Mouse (Mus musculus) neural tube, embryonic 14.5 days (tissue): ENCODE results near the gene Gpr12. TPM values are rescaled to one million over a fixed set of nuclear protein-coding genes. Genes with fewer than 3 reads are reported as not detected.
"Not testable (repeated sequence)": the region's sequence is repeated elsewhere in the genome, so short reads cannot be mapped to it uniquely, and the experiment has no call there.

Experiments used
- ATAC-seq: fragments of 200-750 bp; cut with Nextera tagmentation; 2 replicates; pipeline ENCODE4 v1.8.0; 2017; ENCODE audit warnings: low read depth, mild to moderate bottlenecking, moderate TSS enrichment, moderate library complexity
- H3K27ac ChIP-seq: fragments of 300-500 bp; sonication (generic); 2 replicates; pipeline ENCODE4 v1.5.1; 2014; ENCODE audit warnings: low read depth, mild to moderate bottlenecking, control low read depth, low read length, moderate library complexity, mixed read lengths
- H3K27me3 ChIP-seq: fragments of 300-500 bp; sonication (generic); 2 replicates; pipeline ENCODE4 v1.6.1; 2014; ENCODE audit warnings: low read length; ENCODE audit not compliant: control insufficient read depth, insufficient read depth
- H3K36me3 ChIP-seq: fragments of 300-500 bp; sonication (generic); 2 replicates; pipeline ENCODE4 v1.6.1; 2014; ENCODE audit warnings: low read length, mixed read lengths; ENCODE audit not compliant: control insufficient read depth, insufficient read depth
- H3K4me1 ChIP-seq: fragments of 300-500 bp; sonication (generic); 2 replicates; pipeline ENCODE4 v1.6.1; 2014; ENCODE audit warnings: low read length; ENCODE audit not compliant: control insufficient read depth, insufficient read depth
- H3K4me2 ChIP-seq: fragments of 300-500 bp; sonication (generic); 2 replicates; pipeline ENCODE4 v1.6.1; 2014; ENCODE audit warnings: mild to moderate bottlenecking, low read depth, low read length, control low read depth
- H3K4me3 ChIP-seq: fragments of 300-500 bp; sonication (generic); 2 replicates; pipeline ENCODE4 v1.5.1; 2014; ENCODE audit warnings: low read depth, low read length, control low read depth, mixed read lengths
- H3K9ac ChIP-seq: fragments of 300-500 bp; sonication (generic); replicated peaks from 2 replicates; pipeline ENCODE4 v1.6.1; 2014; ENCODE audit warnings: low read depth, mild to moderate bottlenecking, control low read depth, low read length, mixed read lengths
- H3K9me3 ChIP-seq: fragments of 300-500 bp; sonication (generic); 2 replicates; pipeline ENCODE4 v1.6.1; 2016; ENCODE audit warnings: low read length; ENCODE audit not compliant: control insufficient read depth
- WGBS: fragments of 180-500 bp; shearing (Covaris S2); extraction: QIAGEN DNeasy Blood & Tissue Kit; methylation state at CpG from one replicate; pipeline ENCODE4 v1.1.7; 2014; 5-methylcytosine and 5-hydroxymethylcytosine counted together
- polyA plus RNA-seq: library from polyadenylated mRNA; unstranded; fragments of >200 nt; fragmentation: Nextera tagmentation; extraction: Ambion mirVana; gene quantifications from 2 replicates; pipeline ENCODE4 v1.2.1, GENCODE M21; 2014

Gpr12 gene
- polyA plus RNA-seq, 1 experiment from 2014 or later: 24.2 TPM

GRCm38 (mm10) chr5:146570179-146570578, 14.9 kb downstream of the Gpr12 start:
- H3K4me2 ChIP-seq, H3K36me3 ChIP-seq, H3K9ac ChIP-seq, H3K4me1 ChIP-seq, H3K9me3 ChIP-seq, ATAC-seq, H3K4me3 ChIP-seq, H3K27me3 ChIP-seq, H3K27ac ChIP-seq: not testable (repeated sequence)
- WGBS: 91% methylated on average over 6 of the region's 6 CpGs

GRCm38 (mm10) chr5:146567054-146567453, 18.0 kb downstream of the Gpr12 start:
- H3K27ac ChIP-seq: no peak overlapping the region
- no peaks in the 10 kb centered on the region for H3K9me3 ChIP-seq
- H3K4me2 ChIP-seq: no peak overlapping the region
- H3K36me3 ChIP-seq: no peaks in the 10 kb centered on the region
- no peak overlapping the region for H3K9ac ChIP-seq
- no peak overlapping the region for H3K4me3 ChIP-seq
- no peaks in the 10 kb centered on the region for H3K27me3 ChIP-seq
- 63% methylated on average over 4 of the region's 4 CpGs for WGBS
- ATAC-seq: no peak
- no peaks in the 10 kb centered on the region for H3K4me1 ChIP-seq

- H3K9me3 ChIP-seq: no peaks in the 10 kb centered on the region
- no peak overlapping the region for H3K4me3 ChIP-seq
- no peak overlapping the region for H3K4me2 ChIP-seq
- H3K27me3 ChIP-seq: no peaks in the 10 kb centered on the region
- no peak overlapping the region for H3K27ac ChIP-seq
- no peaks in the 10 kb centered on the region for H3K36me3 ChIP-seq
- H3K4me1 ChIP-seq: no peaks in the 10 kb centered on the region
- H3K9ac ChIP-seq: no peak overlapping the region
- no peak for ATAC-seq
- WGBS: 87% methylated on average over 1 of the region's 1 CpGs
Observed at GRCm38 (mm10) chr5:146564259-146564658, 20.8 kb downstream of the Gpr12 start.

- H3K4me1 ChIP-seq, H3K9ac ChIP-seq, H3K9me3 ChIP-seq, H3K36me3 ChIP-seq, H3K4me3 ChIP-seq, H3K27ac ChIP-seq, H3K27me3 ChIP-seq, H3K4me2 ChIP-seq, ATAC-seq: not testable (repeated sequence)
- no CpG with 5 or more reads among the region's 3 CpGs for WGBS
Observed at GRCm38 (mm10) chr5:146555836-146556235, 29.2 kb downstream of the Gpr12 start, which contains the start of gene Gm3415. Gene Gm3415, plus strand, starts transcription at chr5:146556136.

- not testable (repeated sequence) for H3K9ac ChIP-seq, H3K27ac ChIP-seq, H3K4me3 ChIP-seq, H3K27me3 ChIP-seq, H3K4me1 ChIP-seq, ATAC-seq, H3K9me3 ChIP-seq, H3K4me2 ChIP-seq, H3K36me3 ChIP-seq
- WGBS: 80% methylated on average over 1 of the region's 3 CpGs
Observed at GRCm38 (mm10) chr5:146537347-146537746, 47.7 kb downstream of the Gpr12 start, which contains the start of gene Gm3409. Gene Gm3409, plus strand, starts transcription at chr5:146537647.

Other genes with a start within 250 kb of the Gpr12 start
- gene Wasf3, start 200.3 kb downstream of the Gpr12 start, polyA plus RNA-seq: 9.7 and 13.5 TPM in 2 replicates
- gene Gm6408, start 103.3 kb downstream of the Gpr12 start, polyA plus RNA-seq: not detected in 2 replicates
- not detected in 2 replicates for gene Gm6370, start 93.9 kb downstream of the Gpr12 start, polyA plus RNA-seq
- not detected in 2 replicates for gene 4930449I24Rik, start 82.8 kb downstream of the Gpr12 start, polyA plus RNA-seq
- not detected in 2 replicates for gene Gm3402, start 71.1 kb downstream of the Gpr12 start, polyA plus RNA-seq
- gene Gm3404, start 59.4 kb downstream of the Gpr12 start, polyA plus RNA-seq: not detected in 2 replicates
- not detected in 2 replicates for gene Gm3409, start 47.6 kb downstream of the Gpr12 start, polyA plus RNA-seq
- not detected in 2 replicates for gene Gm3415, start 29.1 kb downstream of the Gpr12 start, polyA plus RNA-seq
- 11.5 and 15.0 TPM in 2 replicates for gene Usp12, start 209.8 kb upstream of the Gpr12 start, polyA plus RNA-seq
- 380 TPM in 2 replicates for gene Rpl21, start 247.7 kb upstream of the Gpr12 start, polyA plus RNA-seq